Mouse (Mus musculus): Measurements from ENCODE around the gene Stmn1.
"Not testable (repeated sequence)": the region's sequence is repeated elsewhere in the genome, so short reads cannot be mapped to it uniquely, and the experiment has no call there.

DNA sequence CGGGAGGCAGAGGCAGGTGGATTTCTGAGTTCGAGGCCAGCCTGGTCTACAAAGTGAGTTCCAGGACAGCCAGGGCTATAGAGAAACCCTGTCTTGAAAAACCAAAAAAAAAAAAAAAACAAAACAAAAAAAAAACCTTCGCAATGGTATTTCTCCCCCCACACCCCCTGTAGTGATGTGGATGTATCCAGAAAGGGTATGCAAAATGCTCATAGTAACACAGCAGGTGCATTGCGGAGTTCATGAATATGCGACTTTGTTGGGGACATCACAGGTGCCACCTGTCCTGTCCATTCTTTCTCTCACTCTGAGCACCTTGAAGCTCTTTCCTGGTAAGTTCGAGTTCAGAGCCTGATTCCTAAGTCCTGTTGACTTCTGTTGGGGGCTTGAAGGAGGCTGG, 26.0 kb downstream of the Stmn1 start:
- not testable (repeated sequence) for TF ChIP-seq CTCF (IDR thresholded peaks at IDR 0.05; ENCODE audit: extremely low read depth, insufficient read length, insufficient replicate concordance, low read depth, low read length); POLR2A (IDR thresholded peaks at IDR 0.05; ENCODE audit: low read depth, low read length)
